In the genomic region with DNA sequence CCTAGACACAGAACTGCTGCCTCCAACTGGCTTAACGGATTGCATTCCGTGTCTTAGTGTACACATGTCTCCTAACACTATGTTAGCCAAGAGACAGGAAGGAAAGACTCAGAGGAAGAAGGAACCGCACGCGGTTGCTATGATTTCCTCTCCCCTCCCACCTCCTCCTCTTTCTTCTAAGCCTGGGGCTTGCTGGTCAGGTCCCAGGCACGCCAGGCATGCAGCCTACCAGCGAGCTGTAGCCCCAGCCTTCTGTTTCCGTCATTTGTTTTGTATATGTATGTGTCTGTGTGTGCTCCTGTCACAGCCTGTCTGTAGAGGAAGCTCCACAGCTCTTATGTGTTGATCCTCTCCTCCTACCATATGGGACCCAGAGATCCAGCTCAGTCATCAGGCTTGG, we compare ENCODE assay signal across 8 mouse cellular contexts. TPM values are rescaled to one million over a fixed set of nuclear protein-coding genes. Genes with fewer than 3 reads are reported as not detected.
DNase-seq lines count a peak whose midpoint lies in the region; ATAC-seq and TF ChIP-seq lines count a peak whose summit lies in the region.

No protein-coding gene starts in this region.

- TF ChIP-seq CTCF in forebrain, postnatal 0 days (IDR thresholded peaks at IDR 0.05; ENCODE audit: low read depth): no peak

- 71% methylated on average over 8 of the region's 8 CpGs for WGBS in neural tube, embryonic 11.5 days
- 49% methylated on average over 8 of the region's 8 CpGs for WGBS in forebrain, postnatal 0 days
- 15% methylated on average over 8 of the region's 8 CpGs for WGBS in liver, embryonic 12.5 days (ENCODE audit: insufficient replicate concordance)
- 74% methylated on average over 8 of the region's 8 CpGs for WGBS in midbrain, embryonic 13.5 days

- H3K27me3 ChIP-seq in neural tube, embryonic 11.5 days (ENCODE audit: control insufficient read depth, insufficient read depth, low read length): no peaks in the 10 kb centered on the region
- H3K27me3 ChIP-seq in forebrain, postnatal 0 days (ENCODE audit: insufficient read depth, low read length): no peaks in the 10 kb centered on the region
- H3K27me3 ChIP-seq in liver, embryonic 12.5 days (replicated peaks): no peaks in the 10 kb centered on the region
- H3K27me3 ChIP-seq in midbrain, embryonic 13.5 days: no peaks in the 10 kb centered on the region

- DNase-seq in neural tube, embryonic 11.5 days (ENCODE audit: low spot score): peak; percentile 24
- DNase-seq in neural tube, embryonic 10.5 days (ENCODE audit: extremely low spot score, low spot score): no peak
- DNase-seq in forebrain, postnatal 0 days: peak; percentile 59
- DNase-seq in right cerebral cortex, postnatal 14 days: peak; percentile 22
- no peak for DNase-seq in retina, embryonic 14.5 days (ENCODE audit: low spot score)

- no peak overlapping the region for H3K27ac ChIP-seq in neural tube, embryonic 11.5 days (ENCODE audit: low read depth, low read length)
- H3K27ac ChIP-seq in forebrain, postnatal 0 days (ENCODE audit: low read depth, low read length): peak overlapping the region; percentile 45; the same call in 1 of the 2 replicates
- H3K27ac ChIP-seq in liver, embryonic 12.5 days: peak overlapping the region; percentile 43
- H3K27ac ChIP-seq in midbrain, embryonic 13.5 days: no peak overlapping the region

- H3K4me2 ChIP-seq in neural tube, embryonic 11.5 days (ENCODE audit: low read depth): no peak overlapping the region
- H3K4me2 ChIP-seq in forebrain, postnatal 0 days (ENCODE audit: low read depth): no peak overlapping the region
- H3K4me2 ChIP-seq in liver, embryonic 12.5 days: no peak overlapping the region
- no peak overlapping the region for H3K4me2 ChIP-seq in midbrain, embryonic 13.5 days (replicated peaks)

- no peak for ATAC-seq in neural tube, embryonic 11.5 days (ENCODE audit: insufficient read depth, low FRiP score, low TSS enrichment)
- ATAC-seq in forebrain, postnatal 0 days: peak; percentile 93
- ATAC-seq in inflammation-experienced regulatory T-cells, adult 6 months: peak; percentile 97
- 0 out of 2 replicates have a peak, but pooled peaks have one; percentile 40 for ATAC-seq in liver, embryonic 12.5 days
- ATAC-seq in midbrain, embryonic 13.5 days: no peak

- H3K9me3 ChIP-seq in neural tube, embryonic 11.5 days (ENCODE audit: control insufficient read depth, low read length): no peaks in the 10 kb centered on the region
- H3K9me3 ChIP-seq in forebrain, postnatal 0 days (ENCODE audit: low read length): no peaks in the 10 kb centered on the region
- no peaks in the 10 kb centered on the region for H3K9me3 ChIP-seq in liver, embryonic 12.5 days (replicated peaks)
- H3K9me3 ChIP-seq in midbrain, embryonic 13.5 days: peaks cover 4% of the 10 kb centered on the region; the same call in 1 of the 2 replicates

- H3K36me3 ChIP-seq in neural tube, embryonic 11.5 days (ENCODE audit: control insufficient read depth, insufficient read depth, low read length): no peaks in the 10 kb centered on the region
- no peaks in the 10 kb centered on the region for H3K36me3 ChIP-seq in forebrain, postnatal 0 days (ENCODE audit: insufficient read depth)
- no peaks in the 10 kb centered on the region for H3K36me3 ChIP-seq in liver, embryonic 12.5 days
- no peaks in the 10 kb centered on the region for H3K36me3 ChIP-seq in midbrain, embryonic 13.5 days

- no peak overlapping the region for H3K9ac ChIP-seq in neural tube, embryonic 11.5 days (ENCODE audit: low read length)
- H3K9ac ChIP-seq in forebrain, postnatal 0 days: no peak overlapping the region
- no peak overlapping the region for H3K9ac ChIP-seq in liver, embryonic 12.5 days
- H3K9ac ChIP-seq in midbrain, embryonic 13.5 days (replicated peaks): no peak overlapping the region

- no peak overlapping the region for H3K4me3 ChIP-seq in neural tube, embryonic 11.5 days (ENCODE audit: low read depth, low read length)
- no peak overlapping the region for H3K4me3 ChIP-seq in forebrain, postnatal 0 days (ENCODE audit: low read depth, low read length)
- H3K4me3 ChIP-seq in liver, embryonic 12.5 days: no peak overlapping the region
- H3K4me3 ChIP-seq in midbrain, embryonic 13.5 days (replicated peaks): no peak overlapping the region

- H3K4me1 ChIP-seq in neural tube, embryonic 11.5 days (ENCODE audit: control insufficient read depth, insufficient read depth, low read length): no peaks in the 10 kb centered on the region
- H3K4me1 ChIP-seq in forebrain, postnatal 0 days (ENCODE audit: insufficient read depth): no peaks in the 10 kb centered on the region
- peaks cover 9% of the 10 kb centered on the region for H3K4me1 ChIP-seq in liver, embryonic 12.5 days
- H3K4me1 ChIP-seq in midbrain, embryonic 13.5 days (replicated peaks): no peaks in the 10 kb centered on the region

RNA-seq across cellular contexts. Expression of a gene that starts 20.6 kb away (rescaled TPM):
- 37.0 and 43.7 TPM in 2 replicates for polyA plus RNA-seq in neural tube, embryonic 11.5 days (2014; fragmentation: Nextera tagmentation; extraction: Ambion mirVana)
- total RNA-seq in forebrain, postnatal 0 days (2014; rRNA removed): 107 and 141 TPM in 2 replicates
- 72.0 and 82.8 TPM in 2 replicates for polyA plus RNA-seq in forebrain, postnatal 0 days (2015; fragmentation: Nextera tagmentation; extraction: Ambion mirVana)
- polyA plus RNA-seq in inflammation-experienced regulatory T-cells, adult 6 months (2017; shearing (Covaris generic)): 1 to 10 TPM in 2 of 3 experiments, under 1 TPM in 1; 0.80 to 2.0 (median 1.9) TPM
- polyA plus RNA-seq in liver, embryonic 12.5 days (2016; fragmentation: Nextera tagmentation; extraction: Ambion mirVana): 21.3 and 21.6 TPM in 2 replicates
- polyA plus RNA-seq in midbrain, embryonic 13.5 days (2015; fragmentation: Nextera tagmentation; extraction: Ambion mirVana): 68.1 and 73.0 TPM in 2 replicates

Comparison
In these comparisons a context has a peak if more than half of its experiments do, and no peak if none do; other contexts are left out.
1. DNase-seq: peak in neural tube, embryonic 11.5 days (single experiment), forebrain, postnatal 0 days (single experiment) and right cerebral cortex, postnatal 14 days (single experiment); none in neural tube, embryonic 10.5 days (single experiment) and retina, embryonic 14.5 days (single experiment).
2. ATAC-seq: peak in forebrain, postnatal 0 days (single experiment), inflammation-experienced regulatory T-cells, adult 6 months (single experiment) and liver, embryonic 12.5 days (single experiment); none in neural tube, embryonic 11.5 days (single experiment) and midbrain, embryonic 13.5 days (single experiment).
3. H3K27ac ChIP-seq: peak in forebrain, postnatal 0 days (single experiment) and liver, embryonic 12.5 days (single experiment); none in neural tube, embryonic 11.5 days (single experiment) and midbrain, embryonic 13.5 days (single experiment).